Mouse (Mus musculus) intestine, embryonic 16.5 days (tissue): Measurements from ENCODE around the gene Prkn. TPM values are rescaled to one million over a fixed set of nuclear protein-coding genes. Genes with fewer than 3 reads are reported as not detected.

Source experiments
- ATAC-seq: fragments of 200-750 bp; cut with Nextera tagmentation; 2 replicates; pipeline ENCODE4 v1.8.0; 2017; ENCODE audit warnings: moderate TSS enrichment, moderate library complexity
- H3K27ac ChIP-seq: fragments of 300-500 bp; sonication (generic); 2 replicates; pipeline ENCODE4 v1.5.1; 2014; ENCODE audit warnings: mild to moderate bottlenecking, low read length
- H3K27me3 ChIP-seq: fragments of 300-500 bp; sonication (generic); replicated peaks from 2 replicates; pipeline ENCODE4 v1.6.1; 2014; ENCODE audit warnings: low read length, control low read depth, mixed read lengths; ENCODE audit not compliant: control insufficient read depth, insufficient read depth
- H3K36me3 ChIP-seq: fragments of 300-500 bp; sonication (generic); 2 replicates; pipeline ENCODE4 v1.6.1; 2014; ENCODE audit warnings: low read length, control low read depth; ENCODE audit not compliant: control insufficient read depth, insufficient read depth
- H3K4me1 ChIP-seq: fragments of 300-500 bp; sonication (generic); 2 replicates; pipeline ENCODE4 v1.6.1; 2014; ENCODE audit warnings: low read length, control low read depth, mixed read lengths; ENCODE audit not compliant: control insufficient read depth, insufficient read depth
- H3K4me2 ChIP-seq: fragments of 300-500 bp; sonication (generic); 2 replicates; pipeline ENCODE4 v1.6.1; 2014; ENCODE audit warnings: low read depth, low read length, control low read depth
- H3K4me3 ChIP-seq: fragments of 300-500 bp; sonication (generic); 2 replicates; pipeline ENCODE4 v1.5.1; 2014; ENCODE audit warnings: mild to moderate bottlenecking, low read length
- H3K9ac ChIP-seq: fragments of 300-500 bp; sonication (generic); 2 replicates; pipeline ENCODE4 v1.6.1; 2014; ENCODE audit warnings: low read depth, low read length
- H3K9me3 ChIP-seq: fragments of 300-500 bp; sonication (generic); 2 replicates; pipeline ENCODE4 v1.6.1; 2016; ENCODE audit warnings: low read length, control low read depth; ENCODE audit not compliant: control insufficient read depth
- WGBS: fragments of 180-500 bp; shearing (Covaris S2); extraction: QIAGEN DNeasy Blood & Tissue Kit; methylation state at CpG from one replicate; pipeline ENCODE4 v1.1.7; 2014; 5-methylcytosine and 5-hydroxymethylcytosine counted together
- polyA plus RNA-seq: library from polyadenylated mRNA; unstranded; fragments of >200 nt; fragmentation: Nextera tagmentation; extraction: Ambion mirVana; gene quantifications from 2 replicates; pipeline ENCODE4 v1.2.1, GENCODE M21; 2015

Prkn gene
- polyA plus RNA-seq, 1 experiment from 2014 or later = 1.3 TPM

GRCm38 (mm10) chr17:11267951-11268350 is 427.8 kb downstream of the Prkn start:
- Histone ChIP-seq H3K4me2 (no peak overlapping the region), H3K9ac (no peak overlapping the region), H3K9me3 (no peaks in the 10 kb centered on the region), H3K4me3 (no peak overlapping the region), H3K27ac (no peak overlapping the region), H3K36me3 (no peaks in the 10 kb centered on the region), H3K27me3 (no peaks in the 10 kb centered on the region), H3K4me1 (no peaks in the 10 kb centered on the region)
- ATAC-seq = no peak
- WGBS = 88% methylated on average over 4 of the region's 4 CpGs

DNA sequence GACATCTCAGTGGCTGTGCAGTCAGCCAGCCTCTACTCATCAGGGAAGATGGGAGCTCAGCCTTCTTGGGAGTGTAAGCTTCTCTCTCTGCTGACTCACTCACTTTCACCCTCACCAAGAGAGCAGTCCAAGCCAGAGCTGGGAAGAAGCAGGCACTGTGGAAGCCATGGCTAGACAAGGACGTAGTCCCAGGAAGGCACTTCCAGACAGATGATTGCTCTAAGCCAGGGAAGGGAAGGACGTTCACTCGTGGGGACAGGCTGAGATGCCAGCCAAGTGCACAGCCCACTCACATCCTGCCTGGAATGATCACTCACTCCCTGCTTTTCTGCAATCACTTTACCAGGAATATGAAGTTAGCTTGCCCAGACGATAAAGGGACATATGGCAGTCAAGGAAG is 430.0 kb downstream of the Prkn start:
- H3K4me3 ChIP-seq = no peak overlapping the region
- H3K9me3 ChIP-seq = no peaks in the 10 kb centered on the region
- WGBS = 77% methylated on average over 4 of the region's 4 CpGs
- no peak overlapping the region for H3K4me2 ChIP-seq
- no peak overlapping the region for H3K27ac ChIP-seq
- no peak overlapping the region for H3K9ac ChIP-seq
- H3K27me3 ChIP-seq = no peaks in the 10 kb centered on the region
- no peaks in the 10 kb centered on the region for H3K36me3 ChIP-seq
- H3K4me1 ChIP-seq = no peaks in the 10 kb centered on the region
- ATAC-seq = no peak

- no peaks in the 10 kb centered on the region for H3K27me3 ChIP-seq
- H3K4me2 ChIP-seq = no peak overlapping the region
- no peaks in the 10 kb centered on the region for H3K36me3 ChIP-seq
- no peak overlapping the region for H3K27ac ChIP-seq
- ATAC-seq = no peak
- H3K9me3 ChIP-seq = no peaks in the 10 kb centered on the region
- H3K4me3 ChIP-seq = no peak overlapping the region
- H3K4me1 ChIP-seq = no peaks in the 10 kb centered on the region
- H3K9ac ChIP-seq = no peak overlapping the region
These were observed 431.7 kb downstream of the Prkn start for GRCm38 (mm10) chr17:11271876-11272275.

DNA sequence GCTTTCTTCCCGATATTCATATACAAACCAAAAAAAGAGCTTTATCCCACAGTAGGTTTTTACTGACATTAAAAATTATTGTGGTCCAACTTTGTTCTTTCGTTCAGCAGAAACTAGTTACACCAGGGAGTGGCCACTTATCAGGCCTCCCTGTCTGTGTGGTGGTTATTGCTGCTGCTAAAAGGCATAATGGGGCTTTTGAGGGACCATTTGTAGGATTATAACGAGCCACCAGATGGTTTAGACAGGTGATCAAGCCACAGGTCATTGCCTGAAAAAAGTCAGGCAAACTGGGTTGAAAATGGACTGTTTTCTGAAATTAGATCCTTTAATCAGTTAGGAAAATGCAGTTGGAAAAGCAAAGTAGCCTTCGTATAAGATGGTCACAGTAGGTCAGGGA is 444.1 kb downstream of the Prkn start:
- Histone ChIP-seq H3K27ac (no peak overlapping the region), H3K4me2 (no peak overlapping the region), H3K36me3 (no peaks in the 10 kb centered on the region), H3K4me3 (no peak overlapping the region), H3K9me3 (no peaks in the 10 kb centered on the region), H3K9ac (no peak overlapping the region), H3K27me3 (no peaks in the 10 kb centered on the region), H3K4me1 (no peaks in the 10 kb centered on the region)
- no peak for ATAC-seq
- 78% methylated on average over 4 of the region's 4 CpGs for WGBS

GRCm38 (mm10) chr17:11290183-11290582 is 450.0 kb downstream of the Prkn start:
- Histone ChIP-seq H3K9me3 (no peaks in the 10 kb centered on the region), H3K4me1 (no peaks in the 10 kb centered on the region), H3K36me3 (no peaks in the 10 kb centered on the region), H3K27ac (no peak overlapping the region), H3K4me3 (no peak overlapping the region), H3K4me2 (no peak overlapping the region), H3K27me3 (no peaks in the 10 kb centered on the region), H3K9ac (no peak overlapping the region)
- ATAC-seq = no peak
- WGBS = 54% methylated on average over 3 of the region's 3 CpGs

- Histone ChIP-seq H3K9me3 (no peaks in the 10 kb centered on the region), H3K27me3 (no peaks in the 10 kb centered on the region), H3K9ac (no peak overlapping the region), H3K4me1 (no peaks in the 10 kb centered on the region), H3K4me3 (no peak overlapping the region), H3K4me2 (no peak overlapping the region), H3K27ac (no peak overlapping the region), H3K36me3 (no peaks in the 10 kb centered on the region)
- ATAC-seq = no peak
- WGBS = 68% methylated on average over 9 of the region's 9 CpGs
These were observed 462.9 kb downstream of the Prkn start for GRCm38 (mm10) chr17:11303116-11303515.

- H3K36me3 ChIP-seq = no peaks in the 10 kb centered on the region
- no peaks in the 10 kb centered on the region for H3K4me1 ChIP-seq
- no peak for ATAC-seq
- no peak overlapping the region for H3K4me3 ChIP-seq
- H3K4me2 ChIP-seq = no peak overlapping the region
- H3K27me3 ChIP-seq = no peaks in the 10 kb centered on the region
- H3K9ac ChIP-seq = no peak overlapping the region
- H3K27ac ChIP-seq = no peak overlapping the region
- WGBS = 7% methylated on average over 1 of the region's 1 CpGs
- no peaks in the 10 kb centered on the region for H3K9me3 ChIP-seq
These were observed 469.7 kb downstream of the Prkn start for GRCm38 (mm10) chr17:11309843-11310242.

DNA sequence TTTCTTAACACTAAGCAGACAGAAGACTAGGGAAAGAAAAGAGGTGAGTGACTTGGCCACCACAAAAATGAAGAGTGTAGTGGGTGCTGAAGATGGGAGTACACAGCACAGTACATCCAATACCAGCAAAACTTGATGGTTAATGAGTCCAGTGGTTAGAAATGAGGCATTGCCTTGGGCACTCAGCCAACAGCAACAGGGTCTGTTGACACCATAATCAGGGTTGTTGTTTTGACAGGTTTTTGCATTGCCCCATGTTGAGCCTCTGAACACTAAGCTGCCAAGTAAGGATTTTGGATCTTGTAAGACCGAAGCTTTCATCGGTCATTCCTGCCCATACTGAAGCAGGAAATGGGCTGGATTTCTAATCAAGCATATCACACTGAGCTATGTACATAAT is 474.0 kb downstream of the Prkn start:
- no peak overlapping the region for H3K27ac ChIP-seq
- H3K27me3 ChIP-seq = no peaks in the 10 kb centered on the region
- H3K9me3 ChIP-seq = no peaks in the 10 kb centered on the region
- WGBS = 86% methylated on average over 2 of the region's 2 CpGs
- no peak overlapping the region for H3K9ac ChIP-seq
- no peak for ATAC-seq
- no peaks in the 10 kb centered on the region for H3K4me1 ChIP-seq
- no peaks in the 10 kb centered on the region for H3K36me3 ChIP-seq
- H3K4me3 ChIP-seq = no peak overlapping the region
- no peak overlapping the region for H3K4me2 ChIP-seq

GRCm38 (mm10) chr17:11315675-11316074 is 475.5 kb downstream of the Prkn start:
- ATAC-seq = no peak
- Histone ChIP-seq H3K36me3 (no peaks in the 10 kb centered on the region), H3K27ac (no peak overlapping the region), H3K27me3 (no peaks in the 10 kb centered on the region), H3K9ac (no peak overlapping the region), H3K4me2 (no peak overlapping the region), H3K9me3 (no peaks in the 10 kb centered on the region), H3K4me1 (no peaks in the 10 kb centered on the region), H3K4me3 (no peak overlapping the region)
- 95% methylated on average over 4 of the region's 4 CpGs for WGBS

- WGBS = 83% methylated on average over 7 of the region's 7 CpGs
- no peak overlapping the region for H3K4me2 ChIP-seq
These were observed 478.8 kb downstream of the Prkn start for GRCm38 (mm10) chr17:11318946-11319345.

More at GRCm38 (mm10) chr17:11318946-11319345, 478.8 kb downstream of the Prkn start:
- H3K4me3 ChIP-seq = no peak overlapping the region
- H3K4me1 ChIP-seq = no peaks in the 10 kb centered on the region
- no peaks in the 10 kb centered on the region for H3K9me3 ChIP-seq
- H3K27ac ChIP-seq = no peak overlapping the region
- no peaks in the 10 kb centered on the region for H3K36me3 ChIP-seq
- H3K9ac ChIP-seq = no peak overlapping the region
- no peak for ATAC-seq
- no peaks in the 10 kb centered on the region for H3K27me3 ChIP-seq
